Mouse (Mus musculus): Measurements from ENCODE around the gene 5730480H06Rik. TPM values are rescaled to one million over a fixed set of nuclear protein-coding genes. Genes with fewer than 3 reads are reported as not detected.

The 5730480H06Rik gene
- 6.5 and 8.6 TPM in 2 replicates for polyA plus RNA-seq (2012; rRNA removed; ENCODE audit: low replicate concordance)

DNA sequence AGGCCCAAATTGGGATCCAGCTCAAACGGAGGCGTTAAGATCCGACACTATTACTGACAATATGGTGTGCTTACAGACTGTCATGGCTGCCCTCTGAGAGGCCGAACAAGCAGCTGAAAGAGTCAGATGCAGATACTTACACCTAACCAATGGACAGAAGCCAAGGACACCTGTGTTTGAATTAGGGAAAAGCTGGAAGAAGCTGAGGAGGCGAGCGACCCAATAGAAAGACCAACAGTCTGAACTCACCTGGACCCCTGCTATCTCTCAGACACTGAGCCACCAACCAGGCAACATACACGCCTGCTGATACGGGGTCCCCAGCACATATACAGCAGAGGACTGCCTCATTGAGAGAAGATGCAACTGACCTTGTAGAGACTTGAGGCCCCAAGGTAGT is at the start of gene 5730480H06Rik:
Gene 5730480H06Rik (plus strand): TSS at position 301 of the 400 bp plus-strand sequence.

